Mouse (Mus musculus) bone marrow, adult 2 months (tissue): ENCODE data around the gene Rad54l2. TPM values are rescaled to one million over a fixed set of nuclear protein-coding genes. Genes with fewer than 3 reads are reported as not detected.

Experiments
- H3K27ac ChIP-seq: fragments of 200-500 bp; 2 replicates; pipeline ENCODE4 v1.5.1; 2012; ENCODE audit warnings: low read depth, mild to moderate bottlenecking, control low read depth, inconsistent platforms, low read length; ENCODE audit not compliant: control insufficient read depth, poor library complexity, insufficient read depth
- H3K4me1 ChIP-seq: fragments of 200-500 bp; 2 replicates; pipeline ENCODE4 v1.6.1; 2011; ENCODE audit warnings: low read length; ENCODE audit not compliant: control insufficient read depth, insufficient read depth
- H3K4me3 ChIP-seq: fragments of 200-500 bp; replicated peaks from 2 replicates; pipeline ENCODE3; 2011; ENCODE audit warnings: mild to moderate bottlenecking, low read depth, low read length, control low read depth; ENCODE audit not compliant: control insufficient read depth
- CTCF ChIP-seq: fragments of 200-500 bp; IDR thresholded peaks from 2 replicates; pipeline ENCODE4 v1.5.1; 2011; ENCODE audit warnings: low read length, control low read depth; ENCODE audit not compliant: control insufficient read depth, insufficient read depth
- POLR2A ChIP-seq: fragments of 200-500 bp; IDR thresholded peaks from 2 replicates; pipeline ENCODE4 v1.6.1; 2011; ENCODE audit warnings: low read depth, mild to moderate bottlenecking, control low read depth, low read length, borderline replicate concordance; ENCODE audit not compliant: control insufficient read depth
- WGBS: fragments of 180-500 bp; shearing (Covaris S2); methylation state at CpG from one replicate; pipeline ENCODE4 v1.1.7; 2018; 5-methylcytosine and 5-hydroxymethylcytosine counted together
- polyA plus RNA-seq: library from polyadenylated mRNA; stranded (reverse); fragments of >200 nt; gene quantifications from 2 replicates; pipeline ENCODE4 v1.2.4, GENCODE M21; 2011; ENCODE audit warnings: low replicate concordance; ENCODE audit not compliant: missing spikeins, insufficient read depth, insufficient read length

Rad54l2 gene
- polyA plus RNA-seq, 1 experiment: 11.9 TPM

DNA sequence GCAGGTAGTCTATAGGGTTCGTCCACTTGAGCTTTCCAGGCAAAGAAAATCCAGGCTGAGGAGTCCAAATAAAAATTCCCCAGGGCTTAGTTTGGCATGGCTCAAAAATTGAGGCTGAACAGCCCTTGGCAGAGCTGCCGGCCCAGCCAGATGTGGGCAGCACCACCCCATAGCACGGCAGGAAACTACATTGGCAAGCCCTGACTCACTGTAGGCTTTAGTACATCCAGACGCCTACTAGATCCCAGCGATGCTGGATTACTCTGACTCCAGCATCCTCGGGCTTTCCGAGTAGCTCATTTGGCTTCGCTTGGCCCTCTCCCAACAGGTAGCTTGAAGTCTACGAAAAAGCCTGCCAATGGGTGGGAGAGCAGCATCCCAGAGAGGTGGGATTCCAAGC lies 108.0 kb downstream of the Rad54l2 start:
- Histone ChIP-seq H3K27ac (no peak overlapping the region), H3K4me1 (no peaks in the 10 kb centered on the region; the same call in 1 of the 2 replicates), H3K4me3 (no peak overlapping the region)
- TF ChIP-seq CTCF (no peak), POLR2A (no peak)
- 84% methylated on average over 9 of the region's 9 CpGs for WGBS

GRCm38 (mm10) chr9:106678242-106678641 lies 110.8 kb downstream of the Rad54l2 start:
- TF ChIP-seq POLR2A (no peak), CTCF (no peak)
- Histone ChIP-seq H3K4me1 (no peaks in the 10 kb centered on the region), H3K27ac (no peak overlapping the region), H3K4me3 (no peak overlapping the region)
- WGBS: 79% methylated on average over 4 of the region's 4 CpGs

GRCm38 (mm10) chr9:106677702-106678101 lies 111.3 kb downstream of the Rad54l2 start:
- TF ChIP-seq CTCF: no peak
- no peak for TF ChIP-seq POLR2A
- Histone ChIP-seq H3K4me1 (no peaks in the 10 kb centered on the region), H3K27ac (no peak overlapping the region), H3K4me3 (no peak overlapping the region)
- WGBS: 79% methylated on average over 5 of the region's 5 CpGs

GRCm38 (mm10) chr9:106676571-106676970 lies 112.4 kb downstream of the Rad54l2 start:
- no peak overlapping the region for H3K4me3 ChIP-seq
- 77% methylated on average over 4 of the region's 4 CpGs for WGBS
- no peaks in the 10 kb centered on the region for H3K4me1 ChIP-seq
- TF ChIP-seq POLR2A: no peak
- TF ChIP-seq CTCF: no peak
- no peak overlapping the region for H3K27ac ChIP-seq

DNA sequence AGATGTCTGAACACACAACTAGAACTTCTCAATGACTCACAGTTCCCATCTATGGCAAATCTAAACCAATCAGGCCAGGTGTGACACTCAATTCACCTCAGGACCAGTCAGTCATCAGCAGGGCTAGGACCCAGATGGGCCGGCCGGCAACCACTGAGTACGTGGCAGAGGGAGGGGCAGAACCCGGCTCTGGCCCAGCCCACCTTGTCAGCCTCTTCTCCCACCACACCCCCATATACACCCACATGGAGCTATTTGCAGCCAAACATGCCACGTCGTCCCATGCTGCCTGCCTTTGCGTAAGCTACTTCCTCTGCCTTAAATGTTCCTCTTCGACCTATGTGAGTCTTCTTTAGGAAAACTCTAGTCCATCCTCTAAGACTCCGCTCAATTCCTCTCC lies 113.0 kb downstream of the Rad54l2 start:
- TF ChIP-seq POLR2A: no peak
- TF ChIP-seq CTCF: no peak
- H3K4me1 ChIP-seq: no peaks in the 10 kb centered on the region
- H3K27ac ChIP-seq: no peak overlapping the region
- WGBS: 62% methylated on average over 9 of the region's 9 CpGs
- no peak overlapping the region for H3K4me3 ChIP-seq

DNA sequence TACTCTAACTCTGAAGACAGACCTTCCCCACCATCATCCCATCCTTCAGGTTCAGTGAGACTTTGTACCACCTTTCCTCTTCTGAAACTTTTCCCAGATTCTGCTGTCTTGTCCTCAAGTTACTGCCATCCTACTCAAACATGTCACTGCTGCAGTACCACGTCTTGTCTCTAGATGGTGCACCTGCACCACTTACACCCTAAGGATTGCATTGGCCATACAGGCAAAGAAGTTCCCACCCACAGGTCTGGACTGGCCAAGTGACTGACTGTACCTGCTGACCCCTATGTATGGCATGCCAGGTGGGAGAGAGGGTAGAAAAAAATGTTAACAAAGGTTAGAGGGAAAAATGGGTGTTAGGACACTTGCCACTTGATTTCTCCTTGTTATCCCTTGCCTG lies 113.5 kb downstream of the Rad54l2 start:
- WGBS: 0% methylated on average over 1 of the region's 1 CpGs

DNA sequence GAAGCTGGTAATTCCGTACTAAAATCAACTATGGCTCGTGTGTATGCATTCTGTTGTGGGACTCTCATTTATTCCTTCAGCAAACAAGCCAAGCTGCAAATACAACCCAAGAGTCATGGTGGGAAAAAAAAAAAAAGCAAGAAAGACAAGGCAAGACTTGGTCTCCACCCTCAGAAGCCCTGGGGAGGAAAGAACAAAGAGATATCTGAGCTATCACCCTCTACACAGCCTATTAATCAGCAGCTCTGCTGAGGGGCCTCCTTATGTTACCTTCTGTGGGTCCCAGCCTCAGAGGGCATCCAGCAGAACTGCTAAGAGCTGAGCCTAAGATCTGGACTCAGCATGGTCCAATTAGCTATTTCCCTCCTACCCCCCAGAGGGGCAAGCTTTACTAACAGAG lies 115.1 kb downstream of the Rad54l2 start:
- no peak overlapping the region for H3K27ac ChIP-seq
- H3K4me1 ChIP-seq: no peaks in the 10 kb centered on the region
- TF ChIP-seq POLR2A: no peak
- no peak for TF ChIP-seq CTCF
- no peak overlapping the region for H3K4me3 ChIP-seq
- 87% methylated on average over 2 of the region's 2 CpGs for WGBS

More for the DNA sequence above, 113.5 kb downstream of the Rad54l2 start:
- Histone ChIP-seq H3K27ac (no peak overlapping the region), H3K4me1 (no peaks in the 10 kb centered on the region), H3K4me3 (no peak overlapping the region)
- TF ChIP-seq POLR2A: no peak
- TF ChIP-seq CTCF: peak; percentile 88

DNA sequence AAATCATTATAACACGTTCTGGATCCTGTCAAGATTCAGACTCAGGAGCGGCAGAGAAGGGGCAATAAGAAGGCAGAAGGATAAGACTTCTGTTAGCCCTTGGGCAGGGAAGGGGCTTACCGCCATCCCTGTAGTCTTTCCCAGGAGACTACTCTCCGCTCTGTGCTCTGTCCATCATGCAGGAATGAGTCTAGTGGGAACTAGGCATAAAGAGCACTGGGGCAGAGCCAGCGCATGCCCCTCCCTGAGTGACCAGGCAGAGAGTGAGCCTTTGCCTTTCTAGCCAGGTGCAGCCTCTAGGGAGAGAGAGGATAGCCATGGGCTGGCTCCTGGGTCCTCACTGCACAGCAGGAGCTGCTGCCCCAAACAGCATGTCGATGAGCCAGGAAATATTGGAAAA lies 124.1 kb downstream of the Rad54l2 start:
- H3K4me1 ChIP-seq: no peaks in the 10 kb centered on the region
- 85% methylated on average over 6 of the region's 6 CpGs for WGBS
- TF ChIP-seq CTCF (no peak), POLR2A (no peak)
- no peak overlapping the region for H3K27ac ChIP-seq
- no peak overlapping the region for H3K4me3 ChIP-seq

- Histone ChIP-seq H3K4me1 (no peaks in the 10 kb centered on the region), H3K4me3 (no peak overlapping the region), H3K27ac (no peak overlapping the region)
- no peak for TF ChIP-seq POLR2A
- no peak for TF ChIP-seq CTCF
- 78% methylated on average over 4 of the region's 4 CpGs for WGBS
These were observed 124.6 kb downstream of the Rad54l2 start for GRCm38 (mm10) chr9:106664433-106664832.
